Mouse (Mus musculus) kidney, adult 2 months (tissue): ENCODE measurements around the gene Dlx3.

Experiments used
- CTCF ChIP-seq: fragments of 200-500 bp; conservative IDR thresholded peaks from 2 replicates; pipeline ENCODE4 v1.5.1; 2011; ENCODE audit warnings: low read depth, mild to moderate bottlenecking, control low read depth, low read length, moderate library complexity, mixed read lengths; ENCODE audit not compliant: insufficient read depth, insufficient read length
- POLR2A ChIP-seq: fragments of 200-500 bp; IDR thresholded peaks from one replicate; pipeline ENCODE4 v1.6.1; 2011; ENCODE audit warnings: low read depth, low read length, control low read depth

DNA sequence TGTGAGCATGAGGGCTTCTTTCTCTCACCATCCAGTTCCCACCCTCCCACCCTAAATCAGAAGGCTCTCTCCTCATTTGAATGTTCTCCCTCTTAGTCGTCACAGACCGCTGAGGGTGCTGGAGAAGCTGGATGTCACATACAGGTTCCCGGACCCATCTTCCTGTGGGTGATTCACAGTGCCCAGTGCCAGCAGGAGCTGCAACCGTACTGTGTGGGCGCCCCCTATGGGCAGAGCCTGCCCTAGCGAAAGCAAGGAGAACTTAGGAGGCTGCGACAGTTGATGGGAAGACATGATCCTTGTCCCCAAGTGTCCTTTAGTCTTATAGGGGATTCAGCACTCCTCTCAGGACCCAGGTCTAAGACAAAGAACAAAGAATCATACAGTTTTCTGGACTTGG, 40.8 kb downstream of the Dlx3 start:
- TF ChIP-seq POLR2A (no peak), CTCF (no peak)
